Mouse (Mus musculus): ENCODE measurements around the gene Dgke. TPM values are rescaled to one million over a fixed set of nuclear protein-coding genes. Genes with fewer than 3 reads are reported as not detected.
"Not testable (repeated sequence)": the region's sequence is repeated elsewhere in the genome, so short reads cannot be mapped to it uniquely, and the experiment has no call there.

Gene Dgke
- total RNA-seq, 2 experiments from 2014 or later, result 8.6 to 10.0 TPM

GRCm38 (mm10) chr11:89002621-89003020 is 64.0 kb downstream of the Dgke start:
- peak in 1 of 2 experiments; percentile 44 for DNase-seq

DNA sequence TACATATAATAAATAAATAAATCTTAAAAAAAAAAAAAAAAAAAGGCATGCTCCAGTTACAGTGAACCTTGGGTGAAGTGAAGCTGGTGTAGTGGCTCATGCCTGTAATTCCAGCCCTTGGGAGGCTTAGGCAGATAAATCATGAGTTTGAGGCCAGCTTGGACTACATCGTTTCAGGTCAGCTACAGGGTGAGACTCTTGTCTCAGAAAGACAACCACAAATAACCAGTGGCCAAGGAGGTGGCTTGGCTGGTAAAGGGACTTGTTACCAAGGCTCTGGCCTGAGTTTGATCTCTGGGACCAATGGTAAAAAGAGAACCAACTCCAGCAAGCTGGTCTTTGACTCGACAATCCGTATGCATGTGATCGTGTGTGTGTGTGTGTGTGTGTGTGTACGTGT is 64.6 kb downstream of the Dgke start:
- DNase-seq, result no peak

- peak in 1 of 2 experiments; percentile 36 for DNase-seq
Measured at GRCm38 (mm10) chr11:89001569-89001968, 65.1 kb downstream of the Dgke start.

DNA sequence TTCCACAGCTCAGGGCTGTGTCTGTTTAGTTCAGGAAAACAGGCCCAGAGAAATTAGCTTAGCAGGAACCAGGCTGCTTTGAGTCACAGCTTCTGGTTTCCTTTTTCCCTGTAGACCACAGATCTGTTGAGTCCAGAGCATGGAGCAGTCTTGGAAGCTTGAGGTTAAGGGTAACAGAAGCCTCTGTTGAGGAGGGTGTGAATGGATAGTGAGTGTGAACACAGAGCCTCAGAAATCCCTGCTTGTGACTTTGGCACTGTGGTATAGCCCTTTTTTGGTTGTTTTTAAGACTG is 66.2 kb downstream of the Dgke start:
- DNase-seq, result peak; percentile 30 to 33

DNA sequence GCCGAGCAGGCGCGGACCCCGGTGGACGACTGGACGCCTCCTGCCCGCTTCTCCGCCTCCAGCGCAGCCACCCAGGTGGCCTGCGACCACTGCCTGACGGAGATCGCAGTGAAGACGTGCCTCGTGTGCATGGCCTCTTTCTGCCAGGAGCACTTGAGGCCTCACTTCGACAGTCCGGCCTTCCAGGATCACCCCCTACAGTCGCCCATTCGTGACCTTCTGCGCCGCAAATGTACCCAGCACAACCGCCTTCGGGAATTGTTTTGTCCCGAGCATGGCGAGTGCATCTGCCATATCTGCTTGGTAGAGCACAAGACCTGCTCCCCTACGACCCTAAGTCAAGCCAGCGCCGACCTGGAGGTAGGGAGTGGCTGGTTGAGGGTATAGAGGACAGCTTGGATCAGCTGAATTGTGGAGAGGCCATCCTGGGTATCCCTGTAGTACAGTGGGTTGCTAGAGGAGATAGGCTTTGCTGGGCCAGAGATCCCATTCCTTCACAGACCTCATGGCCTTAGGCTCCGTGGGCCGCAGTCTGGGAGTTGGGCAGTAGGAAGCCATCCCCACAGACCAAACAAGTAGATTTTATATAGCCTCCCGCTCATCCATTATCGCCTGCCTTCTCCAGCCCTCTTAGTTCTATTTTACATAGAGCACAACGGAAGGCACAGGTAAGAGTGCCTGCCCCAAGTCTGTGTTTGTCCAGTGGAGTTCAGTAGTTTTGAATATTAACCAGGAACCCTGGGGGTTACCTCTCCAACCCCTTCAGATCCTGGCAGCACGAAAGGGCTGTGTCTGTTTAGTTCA is 66.7 kb downstream of the Dgke start:
- peak in 1 of 2 experiments; percentile 57 for DNase-seq

DNA sequence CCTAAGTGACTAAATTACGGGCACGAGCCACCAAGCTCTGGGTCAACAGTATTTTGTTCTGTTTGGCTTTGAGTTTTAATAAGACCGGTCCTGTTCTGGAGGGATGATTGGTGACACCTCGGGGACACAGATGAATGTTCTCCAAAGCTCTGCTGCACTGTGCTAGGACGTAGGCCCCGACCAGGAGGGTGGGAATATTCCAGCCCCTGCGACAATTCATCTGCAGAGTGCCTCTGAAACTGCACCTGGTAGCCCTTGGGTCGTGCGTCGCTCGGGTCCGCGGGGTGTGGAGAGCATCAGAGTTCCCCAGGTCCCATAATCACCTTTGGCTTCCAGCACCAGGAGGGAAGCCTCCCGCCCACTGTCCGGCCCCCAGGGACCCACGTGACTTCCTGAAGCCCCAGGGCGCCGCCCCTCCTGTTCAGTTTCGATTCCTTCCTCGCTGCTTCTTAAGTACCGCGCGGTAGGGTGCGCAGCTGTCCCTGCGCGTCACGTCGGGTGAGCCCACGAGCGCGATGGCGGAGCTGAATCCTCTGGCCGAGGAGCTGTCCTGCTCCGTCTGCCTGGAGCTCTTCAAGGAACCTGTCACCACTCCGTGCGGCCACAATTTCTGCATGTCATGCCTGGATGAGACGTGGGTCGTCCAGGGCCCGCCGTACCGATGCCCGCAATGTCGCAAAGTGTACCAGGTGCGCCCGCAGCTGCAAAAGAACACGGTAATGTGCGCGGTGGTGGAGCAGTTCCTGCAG is 67.5 kb downstream of the Dgke start, which contains the start of gene Trim25:
Gene Trim25, plus strand, starts transcription at position 403 of the 749 bp plus-strand sequence.
- DNase-seq, result peak; percentile 97 to 98

DNA sequence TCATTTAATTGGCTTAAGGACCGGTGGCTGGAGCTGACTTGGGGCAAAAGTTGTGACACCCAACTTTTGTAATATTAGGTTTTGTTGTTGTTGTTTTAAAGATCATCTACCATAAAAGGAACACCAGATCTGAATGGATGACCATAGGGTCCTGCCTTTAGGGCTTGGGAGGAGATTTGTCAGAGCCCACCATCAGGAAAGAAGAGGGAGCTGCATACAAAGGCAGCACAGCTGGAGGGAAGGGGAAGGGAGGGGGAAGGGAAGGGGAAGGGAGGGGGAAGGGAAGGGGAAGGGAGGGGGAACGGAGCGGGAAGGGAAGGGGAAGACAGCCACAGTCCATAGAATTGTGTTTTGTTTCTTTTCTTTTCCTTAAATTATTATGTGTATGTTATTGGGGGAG is 68.2 kb downstream of the Dgke start:
- no peak for DNase-seq

DNA sequence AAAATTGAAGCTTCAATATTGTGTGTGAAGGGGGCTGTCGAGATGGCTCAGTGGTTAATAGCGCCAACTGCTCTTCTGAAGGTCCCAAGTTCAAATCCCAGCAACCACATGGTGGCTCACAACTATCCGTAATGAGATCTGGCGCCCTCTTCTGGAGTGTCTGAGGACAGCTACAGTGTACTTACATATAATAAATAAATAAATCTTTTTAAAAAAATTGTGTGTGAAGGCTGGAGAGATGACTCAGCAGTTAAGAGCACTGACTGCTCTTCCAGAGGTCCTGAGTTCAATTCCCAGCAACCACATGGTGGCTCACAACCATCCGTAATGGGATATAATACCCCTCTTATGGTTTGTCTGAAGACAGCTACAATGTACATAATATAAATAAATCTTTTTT is 69.3 kb downstream of the Dgke start:
- DNase-seq, result not testable (repeated sequence)

DNA sequence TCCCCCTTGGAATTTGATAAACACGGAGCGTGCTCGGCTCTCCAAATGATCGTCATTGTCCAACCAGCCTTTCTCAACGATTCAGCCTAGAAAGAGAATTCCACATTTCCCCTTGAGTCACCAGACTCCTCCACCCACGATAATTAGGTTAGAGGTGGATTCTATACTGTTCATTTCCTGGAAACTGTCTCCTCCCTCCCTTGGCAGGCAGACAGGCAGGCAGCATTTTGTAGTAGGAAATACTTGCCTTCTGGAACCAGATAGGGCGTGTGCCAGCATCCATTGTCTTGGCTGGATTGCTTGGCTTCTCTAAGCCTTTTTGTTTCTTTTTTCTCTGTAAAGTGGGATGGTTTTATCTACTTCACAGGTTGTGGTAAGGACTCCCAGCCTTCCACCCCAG is 70.2 kb downstream of the Dgke start:
- peak; percentile 65 to 84 for DNase-seq

GRCm38 (mm10) chr11:88995616-88996015 is 71.0 kb downstream of the Dgke start:
- DNase-seq, result no peak

DNA sequence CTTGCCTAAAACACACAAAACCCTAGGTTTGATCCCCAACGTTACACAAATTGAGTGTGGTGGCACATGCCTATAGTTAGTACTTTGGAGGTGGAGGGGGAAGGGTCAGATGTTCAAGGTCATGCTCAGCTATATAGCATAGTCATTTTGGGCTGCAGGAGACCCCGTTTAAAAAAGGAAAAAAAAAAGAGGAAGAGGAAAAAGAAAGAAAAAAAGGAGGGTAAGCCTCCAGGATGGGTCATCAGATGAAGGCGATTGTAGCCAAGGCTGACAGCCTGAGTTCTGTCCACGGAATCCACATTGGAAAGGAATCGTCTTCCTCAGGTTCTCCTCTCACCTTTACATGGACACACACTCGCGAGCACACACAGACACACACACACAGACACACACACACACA is 72.2 kb downstream of the Dgke start:
- no peak for DNase-seq

DNA sequence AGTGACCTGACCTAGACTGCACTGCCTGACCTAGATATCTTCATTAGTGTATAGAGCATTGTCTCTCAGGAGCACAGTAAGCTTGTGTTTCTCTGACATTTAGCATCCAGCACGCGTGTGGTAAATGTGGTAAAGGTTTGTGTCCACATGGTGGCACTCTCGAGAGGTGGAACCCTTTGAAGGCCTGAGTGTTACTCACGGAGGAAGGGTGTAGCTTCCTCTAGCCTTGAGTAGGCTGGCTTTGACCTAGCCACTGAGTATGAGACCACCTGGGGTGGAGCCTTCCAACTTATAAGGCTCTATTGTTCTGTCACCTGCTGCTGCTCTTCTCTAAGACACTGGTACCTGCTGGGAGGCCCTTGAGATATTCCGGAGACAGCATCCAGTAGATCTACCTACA is 73.0 kb downstream of the Dgke start:
- peak; percentile 84 to 85 for DNase-seq

- no peak for DNase-seq
Measured at GRCm38 (mm10) chr11:88993186-88993585, 73.5 kb downstream of the Dgke start.

- peak in 1 of 2 experiments; percentile 52 for DNase-seq
Measured at GRCm38 (mm10) chr11:88989530-88989929, 77.1 kb downstream of the Dgke start.

GRCm38 (mm10) chr11:88988956-88989355 is 77.7 kb downstream of the Dgke start:
- DNase-seq, result no peak

- no peak for DNase-seq
Measured at GRCm38 (mm10) chr11:88986616-88987015, 80.0 kb downstream of the Dgke start.

Other genes starting within 250 kb of the Dgke start
- gene Akap1, start 202.3 kb downstream of the Dgke start, total RNA-seq (2021), result 100 to 1,000 TPM; 147 to 157 TPM
- gene Scpep1, start 111.4 kb downstream of the Dgke start, total RNA-seq (2021), result 10 to 100 TPM; 13.1 to 17.2 TPM
- gene Elobl, start 99.9 kb downstream of the Dgke start, total RNA-seq (2021), result not detected
- 1 to 10 TPM; 4.8 to 4.9 TPM for gene Coil, start 96.6 kb downstream of the Dgke start, total RNA-seq (2021)
- gene Trim25, start 67.5 kb downstream of the Dgke start, total RNA-seq (2021), result 10 to 100 TPM; 21.8 to 26.1 TPM
- gene Gm525, start 7.0 kb upstream of the Dgke start, total RNA-seq (2021), result not detected
- gene Nog, start 235.5 kb upstream of the Dgke start, total RNA-seq (2021), result under 1 TPM; 0.15 to 0.30 TPM